In the genomic region with DNA sequence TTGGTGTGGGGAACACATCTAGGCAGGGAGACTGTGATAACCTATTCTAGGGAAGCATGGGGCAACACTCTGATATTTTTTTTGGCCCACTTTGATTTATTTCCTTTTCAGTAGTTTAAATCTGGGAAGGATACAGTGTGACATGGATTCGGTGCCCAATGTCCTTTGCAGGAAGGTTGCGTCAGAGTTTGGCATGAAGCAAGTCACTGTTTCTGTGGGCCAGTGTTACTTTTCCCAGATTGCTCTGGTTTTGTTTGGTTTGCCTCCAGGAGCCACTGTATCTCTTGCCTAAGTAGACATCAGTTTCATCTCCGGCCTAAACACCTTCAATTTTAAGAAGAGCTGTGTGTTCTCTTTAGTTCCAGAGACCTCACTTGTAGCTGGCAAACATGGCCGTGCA, we compare ENCODE assay signal across 15 mouse cellular contexts.
DNase-seq lines count a peak whose midpoint lies in the region.
"Had no signal": no experiment of that assay in that cellular context is flagged by ENCODE, and none has a peak within 500 bp of the region (broad histone marks: within the 10 kb centered on the region; RNA-seq: fewer than 3 reads in every experiment).

No protein-coding gene starts in this region.

- DNase-seq in adrenal gland, adult (ENCODE audit: inconsistent age in 2 of 2, low spot score in 1 of 2) = peak; percentile 41 to 70
- DNase-seq in adrenal gland, postnatal 25 days = no peak
- DNase-seq in heart, adult 11 months = peak; percentile 70
- DNase-seq in heart, adult 9 months (ENCODE audit: low spot score in 2 of 2) = no peak
- DNase-seq in adipocyte (ENCODE audit: low spot score) = peak; percentile 2
- peak; percentile 44 to 54 for DNase-seq in adrenal gland, postnatal 36 days
- DNase-seq in testis, postnatal 10 days (ENCODE audit: low spot score) = no peak
- no peak for DNase-seq in cerebellum, postnatal 4 days (ENCODE audit: low spot score in 2 of 2)
- DNase-seq: cerebellum, adult 18-20 months; cerebellum, adult 9-10 months; cerebellum, postnatal 14 days; gastrocnemius, postnatal 25 days; heart, postnatal 14 days; heart, postnatal 4 days; kidney, adult 18-20 months had no signal

Comparison
In these comparisons a context has a peak if more than half of its experiments do, and no peak if none do; other contexts are left out.
1. DNase-seq: peak in adrenal gland, adult (2 of 2), heart, adult 11 months (single experiment), adipocyte (single experiment) and adrenal gland, postnatal 36 days (2 of 2); none in adrenal gland, postnatal 25 days (single experiment), heart, adult 9 months (0 of 2), testis, postnatal 10 days (single experiment) and cerebellum, postnatal 4 days (0 of 2).